Mouse (Mus musculus) E14TG2a.4 (cell line): Measurements from ENCODE around the gene Pigv.

ENCODE experiments used
- CTCF ChIP-seq: conservative IDR thresholded peaks from 2 replicates; pipeline ENCODE4 v1.5.1; 2014; ENCODE audit warnings: low read length
- POU5F1 ChIP-seq: IDR thresholded peaks from 2 replicates; pipeline ENCODE4 v1.6.1; 2014; ENCODE audit warnings: low read length, borderline replicate concordance

GRCm38 (mm10) chr4:133614274-133614761, 58.1 kb downstream of the Pigv start:
- no peak for TF ChIP-seq CTCF
- TF ChIP-seq POU5F1 = no peak
